Mouse (Mus musculus) activated CD4-positive, CD25-positive, alpha-beta regulatory T cell (primary cell): ENCODE results near the gene BC030500. TPM values are rescaled to one million over a fixed set of nuclear protein-coding genes. Genes with fewer than 3 reads are reported as not detected.

Experiments
- polyA plus RNA-seq, 2 experiments: library from polyadenylated mRNA; unstranded; fragments of 100-300 nt; shearing (Covaris generic); gene quantifications; one replicate each; pipeline ENCODE4 v1.2.1; 2017

BC030500 gene
- not detected for polyA plus RNA-seq

DNA sequence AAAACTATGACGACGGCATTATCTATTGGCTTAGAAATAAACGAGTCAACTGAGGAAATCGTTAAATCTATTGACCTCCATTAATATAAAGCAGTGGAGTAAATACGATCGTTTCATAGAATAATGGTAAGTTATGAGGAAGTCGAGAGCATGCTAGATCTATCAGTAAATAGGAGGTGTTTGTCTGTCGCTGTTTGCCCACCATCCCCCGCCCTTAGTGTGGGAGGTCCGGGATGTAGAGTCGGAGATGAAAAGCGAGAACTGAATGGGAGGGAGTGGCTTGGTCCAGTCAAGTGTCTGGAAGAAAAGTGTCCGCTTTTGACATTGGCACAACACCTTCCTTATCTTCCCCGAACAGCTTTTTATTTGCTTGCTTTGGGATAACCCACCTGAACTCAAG is at the start of gene BC030500:
Gene BC030500, plus strand, starts transcription at position 79 of the 400 bp plus-strand sequence.

DNA sequence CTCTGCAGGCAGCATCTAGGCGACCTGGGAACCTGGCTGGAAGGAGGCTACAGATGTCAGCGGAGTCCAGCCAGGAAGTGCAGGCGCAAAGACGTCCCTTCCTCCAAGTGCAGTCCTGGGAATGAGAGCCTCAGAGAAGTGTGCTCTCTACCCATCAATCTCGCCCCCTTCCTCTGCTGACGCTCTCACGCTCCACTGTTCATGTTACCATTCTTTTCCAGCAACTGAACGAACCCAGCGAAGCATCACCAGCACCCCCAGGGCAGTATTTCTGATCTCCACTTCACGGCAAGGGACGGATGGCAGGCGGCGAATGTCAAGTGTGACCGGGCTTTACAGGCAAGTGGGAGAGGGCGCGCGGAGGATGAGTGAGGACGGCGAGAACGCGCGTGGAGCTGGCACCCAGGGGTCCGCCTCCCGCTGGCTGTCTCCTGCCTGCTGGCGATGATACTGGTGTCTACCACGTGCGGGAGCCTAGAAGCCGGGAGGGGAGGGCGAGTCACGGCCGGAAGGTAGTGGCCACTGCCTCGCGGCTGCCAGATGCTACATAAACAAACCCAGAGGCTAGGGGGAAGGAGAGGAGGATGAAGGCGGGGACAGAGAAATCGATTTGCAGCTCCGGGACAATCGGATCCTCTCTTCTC is 763 bp downstream of the BC030500 start, which contains the start of gene Galntl6:
Gene Galntl6, minus strand, starts transcription at position 445 of the 644 bp plus-strand sequence.

Other genes with a start within 250 kb of the BC030500 start
- under 1 TPM; 0.02 to 0.06 TPM for gene Galntl6, start 885 bp downstream of the BC030500 start, polyA plus RNA-seq